Mouse (Mus musculus): Measurements from ENCODE around the gene Ces2h.
A peak's percentile ranks its signal among the peaks of the same experiment; 100 is the strongest.
"Not testable (repeated sequence)": the region's sequence is repeated elsewhere in the genome, so short reads cannot be mapped to it uniquely, and the experiment has no call there.

The Ces2h gene

DNA sequence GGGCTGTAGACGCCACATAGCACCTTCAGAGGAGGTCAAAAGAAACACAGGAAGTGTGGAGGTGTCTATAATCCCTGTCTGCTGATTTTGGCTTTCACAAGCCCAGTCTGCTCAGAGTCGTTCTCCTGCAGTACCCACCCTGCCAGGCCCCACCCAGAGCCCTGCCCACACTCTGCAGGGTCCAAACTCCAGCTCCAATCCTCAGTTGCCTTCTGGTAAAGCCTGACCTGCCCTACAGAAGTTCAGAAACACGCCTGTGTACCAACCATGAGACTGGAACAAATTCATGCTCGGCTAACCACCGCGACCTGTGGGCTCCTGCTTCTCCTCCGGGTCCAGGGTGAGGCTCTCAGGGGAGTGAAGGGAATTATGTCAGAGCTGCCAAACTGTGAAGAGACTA is at the start of gene Ces2h:
Gene Ces2h (plus strand): TSS at position 268 of the 400 bp plus-strand sequence.
- DNase-seq (ENCODE audit: low read depth, low spot score) = no peak

DNA sequence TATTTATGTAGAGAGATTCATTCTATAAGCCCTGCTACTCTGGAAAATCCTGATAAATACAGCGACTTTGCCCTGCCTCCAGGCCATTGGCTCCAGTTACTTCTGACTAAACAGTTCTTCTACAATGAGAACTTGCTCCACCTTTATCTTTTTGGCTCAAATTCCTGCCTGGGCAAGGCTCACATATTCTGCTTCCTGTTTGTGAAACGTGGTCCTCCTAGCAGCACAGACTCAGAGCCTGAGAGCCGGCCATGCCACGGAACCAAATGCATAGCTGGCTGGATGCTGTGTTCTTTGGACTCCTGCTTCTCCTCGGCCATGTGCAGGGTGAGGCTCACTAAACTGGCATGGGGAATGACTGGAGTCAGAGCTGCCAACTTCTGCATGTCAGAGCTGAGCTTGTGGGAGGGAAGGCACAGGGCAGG is 39.1 kb upstream of the Ces2h start, which contains the start of gene Ces2g:
Gene Ces2g (plus strand): TSS at position 182 of the 425 bp plus-strand sequence.
- no peak for DNase-seq (ENCODE audit: low read depth, low spot score)

DNA sequence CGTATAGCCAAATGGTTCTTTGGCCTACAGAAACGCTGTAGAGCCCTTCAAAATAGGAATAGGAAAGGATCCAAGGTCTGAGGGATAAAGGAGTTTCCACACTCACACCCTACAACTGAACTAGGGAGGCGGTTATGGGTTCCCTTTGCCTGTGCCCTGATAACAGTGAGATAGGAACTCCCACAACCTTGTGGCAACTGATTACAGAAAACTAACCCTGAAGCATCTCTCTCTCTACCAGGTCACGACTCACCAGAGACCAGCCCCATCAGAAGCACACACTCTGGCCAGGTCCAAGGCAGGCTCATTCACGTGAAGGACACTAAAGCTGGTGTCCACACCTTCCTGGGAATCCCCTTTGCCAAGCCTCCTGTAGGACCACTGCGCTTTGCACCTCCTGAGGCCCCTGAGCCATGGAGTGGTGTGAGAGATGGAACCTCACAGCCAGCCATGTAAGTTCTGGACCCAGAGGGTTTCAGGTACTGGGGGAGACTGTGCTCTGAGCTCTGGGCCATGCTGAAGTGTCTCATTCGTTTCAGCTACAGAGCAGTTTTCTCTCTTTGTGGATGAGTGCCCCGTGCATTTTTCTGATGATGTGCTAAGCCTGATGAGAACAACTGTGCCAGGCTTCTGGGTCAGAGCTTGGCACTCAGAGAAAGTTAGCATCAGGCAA is 38.3 kb upstream of the Ces2h start:
- DNase-seq (ENCODE audit: low read depth, low spot score) = no peak

DNA sequence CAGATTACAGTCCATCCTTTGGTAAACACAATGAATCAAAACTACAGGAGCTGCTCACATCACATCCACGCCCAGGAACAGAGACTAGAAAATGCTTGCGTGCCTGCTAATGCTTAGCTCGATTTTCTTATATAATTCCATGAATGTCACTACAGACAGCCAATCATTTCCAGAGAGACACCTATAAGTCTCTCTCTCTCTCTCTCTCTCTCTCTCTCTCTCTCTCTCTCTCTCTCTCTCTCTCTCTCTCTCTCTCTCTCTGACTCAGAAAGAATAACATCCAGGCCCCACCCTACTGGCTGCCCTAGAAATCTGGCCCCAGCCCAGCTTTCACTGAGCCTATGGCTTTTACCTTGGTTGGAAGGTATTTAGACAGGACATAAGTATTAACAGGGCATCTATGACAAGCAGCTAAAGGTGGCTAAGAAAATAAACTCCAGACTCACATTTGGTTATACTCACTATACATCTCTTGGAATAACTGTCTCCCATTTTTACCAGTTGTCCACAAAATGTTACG is 37.2 kb upstream of the Ces2h start:
- no peak for DNase-seq (ENCODE audit: low read depth, low spot score)

DNA sequence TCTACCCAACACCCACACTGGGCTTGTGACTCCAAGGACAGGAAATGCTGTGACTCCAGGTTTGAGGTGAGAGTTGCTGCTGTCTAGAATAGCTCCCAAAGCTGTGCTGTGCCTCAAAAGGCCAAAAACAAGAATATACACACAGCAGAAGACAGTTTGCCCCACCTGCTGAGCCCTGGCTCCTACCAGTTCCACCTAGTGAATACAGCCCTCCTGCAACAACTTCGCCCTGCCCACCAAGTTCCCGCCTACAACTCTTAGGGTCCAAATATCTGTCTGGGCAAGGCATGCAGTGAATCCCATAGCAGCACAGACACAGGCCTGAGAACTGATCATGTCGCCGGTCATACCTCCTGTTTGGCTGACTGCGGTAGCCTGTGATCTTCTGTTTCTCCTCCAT is 16.5 kb upstream of the Ces2h start:
- DNase-seq (ENCODE audit: low read depth, low spot score) = no peak

DNA sequence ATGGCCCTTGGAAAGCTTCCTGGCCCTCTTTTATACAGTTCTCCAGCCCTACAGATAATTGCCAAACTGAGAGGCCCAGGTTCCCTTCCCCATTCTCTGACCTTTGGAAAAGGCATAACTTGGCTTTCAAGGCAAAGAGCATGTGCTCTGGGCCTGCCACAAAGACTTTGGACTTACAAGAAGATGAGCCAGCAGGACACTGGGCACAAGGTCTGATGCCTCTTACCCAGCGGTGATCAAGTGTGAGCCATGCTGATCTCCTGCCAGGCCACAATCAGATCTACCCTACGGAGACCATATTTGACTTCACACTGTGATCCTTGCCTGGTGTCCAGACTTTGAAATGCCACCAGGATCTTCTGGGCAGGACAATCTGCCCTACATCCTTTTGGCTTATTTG is 15.7 kb upstream of the Ces2h start:
- DNase-seq (ENCODE audit: low read depth, low spot score) = no peak

DNA sequence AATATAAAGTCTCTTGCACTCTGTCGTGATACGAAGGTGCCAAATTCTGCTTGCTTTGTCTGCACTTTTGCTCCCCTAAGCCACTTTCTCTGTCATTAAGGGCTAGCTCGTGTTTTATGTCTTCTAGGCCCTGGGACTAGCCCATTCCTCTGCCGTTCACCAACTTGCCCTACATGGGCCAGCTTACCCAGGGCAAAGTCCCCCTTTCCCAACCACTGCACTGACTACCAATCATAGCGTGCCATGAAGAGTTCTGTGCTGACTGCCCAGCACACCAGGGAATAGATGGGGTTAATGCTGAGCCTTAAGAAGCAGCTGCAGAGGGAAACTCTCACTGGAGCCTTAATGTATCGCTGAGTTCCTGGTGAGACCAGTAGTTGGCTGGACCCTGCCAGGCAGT is 2.5 kb upstream of the Ces2h start:
- no peak for DNase-seq (ENCODE audit: low read depth, low spot score)

DNA sequence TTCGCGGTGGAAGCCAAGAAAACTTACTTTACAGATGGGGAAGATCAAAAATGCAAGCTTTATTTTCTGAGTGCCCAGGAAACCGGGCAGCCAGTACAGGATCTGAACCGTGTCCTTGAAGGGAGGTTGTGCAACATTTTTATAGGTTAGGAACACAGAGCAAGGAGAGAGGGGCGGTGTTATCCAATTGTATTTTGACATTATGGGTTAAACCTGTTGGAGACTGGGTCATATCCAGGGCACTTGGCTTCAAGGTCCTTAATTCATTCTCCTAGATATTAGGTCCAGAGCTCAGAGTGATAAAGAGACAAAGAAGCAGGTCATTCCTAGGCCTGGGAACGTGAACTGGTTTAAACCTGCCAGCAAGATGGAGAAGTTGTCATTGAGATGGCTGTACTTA is 1.5 kb upstream of the Ces2h start:
- no peak for DNase-seq (ENCODE audit: low read depth, low spot score)

DNA sequence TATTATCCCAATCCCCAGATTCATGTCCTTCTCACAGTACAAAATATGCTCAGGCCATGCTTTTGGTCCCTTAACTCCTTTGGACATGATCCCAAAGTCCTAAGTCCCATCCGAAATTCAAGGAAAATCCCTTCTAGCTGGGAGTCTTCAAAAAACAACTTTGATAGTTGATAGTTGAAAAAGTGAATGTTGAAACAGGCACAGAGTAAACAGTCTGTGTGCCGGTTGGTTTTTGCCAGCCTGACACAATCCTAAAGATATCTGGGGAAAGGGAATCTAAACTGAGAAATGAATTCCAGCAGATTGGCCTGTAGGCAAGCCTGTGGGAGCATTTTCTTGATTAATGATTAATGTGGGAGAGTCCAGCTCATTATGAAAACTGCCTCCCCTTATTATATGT is 9.3 kb downstream of the Ces2h start:
- no peak for DNase-seq (ENCODE audit: low read depth, low spot score)

DNA sequence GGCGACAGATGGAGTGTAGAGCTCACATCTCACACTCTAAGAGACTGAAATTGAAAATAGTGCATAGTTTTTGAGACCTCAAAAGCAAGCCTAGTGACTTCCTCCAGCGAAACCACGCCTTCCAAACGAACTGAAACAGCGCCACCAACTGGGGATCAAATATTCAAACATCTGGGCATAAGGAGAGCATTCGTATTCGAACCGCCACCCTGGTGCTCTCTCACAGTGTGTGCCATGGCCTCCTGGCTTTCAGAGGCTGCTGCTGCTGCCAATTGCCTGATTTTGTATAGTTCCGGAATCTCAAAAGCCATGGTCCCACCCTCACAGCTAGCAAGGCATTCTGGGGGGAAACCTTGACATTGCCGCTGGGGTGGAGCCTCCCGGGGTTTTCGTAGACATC is 10.5 kb downstream of the Ces2h start:
- no peak for DNase-seq (ENCODE audit: low read depth, low spot score)

DNA sequence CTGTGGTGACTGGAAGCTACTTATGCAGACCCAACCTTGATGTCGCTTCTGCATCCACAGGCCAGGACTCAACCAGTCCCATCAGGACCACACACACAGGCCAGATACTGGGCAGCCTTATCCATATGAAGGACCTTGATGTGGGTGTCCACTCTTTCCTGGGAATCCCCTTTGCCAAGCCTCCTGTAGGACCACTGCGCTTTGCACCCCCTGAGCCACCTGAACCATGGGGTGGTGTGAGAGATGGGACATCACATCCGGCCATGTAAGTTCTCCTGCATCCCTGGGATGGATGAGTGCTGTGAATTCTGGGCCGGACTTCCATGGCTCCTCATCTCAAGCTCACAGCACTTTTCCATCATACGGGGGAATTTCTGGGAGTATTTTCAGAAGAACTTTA is 13.7 kb downstream of the Ces2h start:
- no peak for DNase-seq (ENCODE audit: low read depth, low spot score)

DNA sequence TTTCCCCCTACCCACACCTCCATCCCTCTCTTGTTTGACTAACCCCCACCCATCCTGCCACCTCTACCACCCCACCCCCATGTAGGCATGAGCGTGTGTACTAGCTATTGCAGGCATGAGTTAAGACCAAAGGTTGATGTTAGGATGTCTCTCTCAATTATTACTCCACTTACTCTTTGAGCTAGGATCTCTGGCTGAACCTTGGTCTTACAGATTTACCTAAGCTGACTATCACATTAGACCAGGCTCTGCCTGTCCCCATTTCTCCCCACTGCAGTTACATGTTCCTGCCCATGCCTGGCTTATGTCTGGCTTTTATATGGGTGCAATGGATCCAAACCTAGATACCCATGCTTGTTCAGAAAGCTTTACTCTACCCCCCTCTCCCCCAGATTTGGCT is 21.3 kb downstream of the Ces2h start:
- no peak for DNase-seq (ENCODE audit: low read depth, low spot score)

DNA sequence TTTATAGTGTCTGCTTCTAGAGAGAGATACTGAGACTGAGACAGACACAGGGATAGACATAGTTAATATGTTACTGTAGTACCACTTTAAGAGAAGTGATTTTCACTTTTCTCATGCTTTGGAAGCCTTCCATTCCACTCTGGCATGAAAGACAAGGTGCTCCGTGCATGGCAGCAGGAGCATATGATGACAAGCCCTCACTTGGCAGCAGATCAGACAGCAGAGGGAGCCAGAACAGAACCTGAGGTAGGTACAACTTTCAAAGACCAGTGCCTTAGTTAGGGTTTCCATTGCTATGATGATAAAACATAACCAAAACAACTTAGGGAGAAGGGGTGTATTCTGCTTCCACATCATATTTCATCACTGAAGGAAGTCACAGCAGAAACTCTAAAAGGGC is 22.4 kb downstream of the Ces2h start:
- DNase-seq (ENCODE audit: low read depth, low spot score) = no peak

DNA sequence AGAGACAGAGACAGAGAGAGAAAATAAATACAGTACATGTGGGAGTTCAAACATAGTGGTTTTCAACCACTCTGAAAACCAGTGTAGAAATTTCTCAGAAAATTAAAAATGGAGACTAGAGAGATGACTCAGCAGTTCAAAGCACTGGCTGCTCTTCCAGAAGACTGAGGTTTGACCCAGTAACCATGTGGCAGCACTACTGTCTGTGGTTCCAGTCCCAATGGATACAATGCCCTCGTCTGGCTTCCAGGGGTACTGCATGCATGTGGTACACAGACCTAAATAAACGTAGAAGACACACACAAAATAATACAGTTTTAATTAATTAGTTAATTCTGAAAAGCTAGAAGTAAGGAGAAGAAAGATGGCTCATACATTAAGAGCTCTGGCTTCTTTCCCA is 24.4 kb downstream of the Ces2h start:
- DNase-seq (ENCODE audit: low read depth, low spot score) = no peak

DNA sequence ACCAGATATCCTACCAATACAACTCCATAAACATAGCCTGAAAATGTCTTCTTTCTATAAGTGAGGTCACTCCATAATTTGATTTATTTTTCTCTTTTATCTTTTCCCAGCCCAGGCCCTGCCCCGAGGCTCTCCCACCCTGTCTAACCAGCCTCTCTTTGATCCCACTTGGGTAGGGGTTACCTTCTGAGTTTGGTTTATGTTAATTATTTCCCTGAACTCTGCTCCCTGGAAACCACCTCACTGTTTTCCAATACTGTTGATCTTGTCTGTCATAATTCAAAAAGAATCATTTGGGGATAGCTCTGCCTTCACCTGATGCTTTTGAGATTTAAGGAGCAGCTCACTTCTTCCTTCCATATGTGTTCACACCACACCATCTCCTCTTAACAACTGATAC is 42.9 kb downstream of the Ces2h start:
- DNase-seq (ENCODE audit: low read depth, low spot score) = no peak

DNA sequence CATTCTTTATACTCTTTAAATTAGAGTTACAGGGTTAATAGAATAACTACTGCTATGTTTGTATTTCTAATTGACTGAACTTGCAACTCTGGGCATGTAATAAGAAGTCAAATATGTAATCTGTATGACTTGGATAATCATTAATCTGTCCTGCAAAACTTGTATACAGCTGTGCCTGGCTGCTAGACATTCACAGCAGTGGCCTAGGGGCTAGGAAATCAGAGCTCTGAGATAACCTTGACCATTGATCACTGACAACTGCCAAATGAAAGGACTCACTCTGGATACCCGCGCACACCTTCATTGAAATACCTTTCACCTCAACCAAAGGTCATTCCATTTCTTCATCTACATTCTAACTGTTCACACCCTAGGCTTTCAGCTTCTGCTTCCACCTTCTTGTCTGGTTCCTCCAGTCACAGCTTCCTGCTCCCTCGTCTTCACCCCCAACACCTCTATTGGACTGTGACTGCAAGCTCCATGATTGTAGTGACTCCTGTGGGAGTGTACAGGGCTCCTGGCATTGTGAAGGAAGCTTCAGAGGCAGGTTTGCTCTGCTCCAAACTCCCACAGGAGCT is 45.3 kb downstream of the Ces2h start:
- no peak for DNase-seq (ENCODE audit: low read depth, low spot score)

DNA sequence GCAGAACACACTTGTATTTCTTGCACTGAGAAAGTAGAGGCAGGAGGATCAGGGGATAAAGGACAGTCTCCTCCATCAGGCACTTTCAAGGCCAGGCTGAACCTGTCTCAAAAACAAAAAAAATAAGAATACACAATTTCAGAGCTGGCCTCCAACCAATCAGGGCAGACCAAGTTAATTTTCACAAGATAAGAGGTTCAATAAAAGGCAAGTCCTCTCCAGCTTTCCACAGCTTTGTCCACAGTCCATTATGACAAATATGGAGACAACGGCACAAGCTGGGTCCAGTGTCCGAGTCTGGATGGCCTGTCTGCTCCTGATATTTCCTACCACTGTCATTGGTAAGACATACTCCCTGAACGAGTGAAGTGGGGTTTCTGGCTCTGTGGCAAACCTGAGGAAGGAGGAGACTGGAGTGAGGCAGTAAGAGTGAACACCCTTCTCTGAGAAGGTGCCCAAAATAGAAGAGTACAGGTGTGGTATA is 47.8 kb downstream of the Ces2h start, which contains the start of gene Ces3a:
Gene Ces3a (plus strand): TSS at position 231 of the 484 bp plus-strand sequence.
- no peak for DNase-seq (ENCODE audit: low read depth, low spot score)

DNA sequence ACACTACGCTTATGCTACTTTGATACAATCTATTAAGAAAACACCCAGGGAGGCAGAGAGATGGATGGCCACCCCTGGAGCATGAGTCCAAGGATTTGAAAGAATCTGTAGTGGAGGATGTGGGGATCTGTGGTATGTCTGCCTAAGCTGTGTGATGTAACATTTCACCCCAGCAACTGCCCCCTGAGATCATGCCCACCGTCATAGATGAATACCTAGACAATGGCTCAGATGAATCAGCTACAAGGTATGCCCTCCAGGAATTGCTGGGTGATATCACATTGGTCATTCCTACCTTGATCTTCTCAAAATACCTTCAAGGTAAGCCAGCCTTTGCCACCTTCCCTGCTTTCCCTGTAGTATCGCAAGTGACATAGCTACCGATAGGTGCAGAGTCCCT is 55.6 kb downstream of the Ces2h start:
- DNase-seq (ENCODE audit: low read depth, low spot score) = no peak

DNA sequence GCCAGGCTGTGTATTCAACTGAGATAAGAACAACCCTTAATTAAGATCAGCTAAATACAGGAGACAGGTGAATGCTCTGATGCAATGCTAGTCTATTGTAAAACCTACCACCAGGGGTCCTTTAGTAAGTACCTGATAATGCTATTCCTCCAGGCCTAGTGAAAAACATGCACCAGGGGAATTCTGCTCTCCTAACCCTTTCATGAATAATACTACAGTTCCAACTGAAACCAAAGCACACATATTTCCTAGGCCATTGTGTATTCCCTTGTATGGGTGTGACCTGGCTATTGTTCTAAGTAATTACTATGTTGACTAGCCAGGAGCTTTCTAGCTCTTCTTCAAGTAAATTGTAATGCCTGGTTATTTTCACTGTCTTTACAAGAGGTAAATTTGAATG is 59.4 kb downstream of the Ces2h start:
- DNase-seq (ENCODE audit: low read depth, low spot score) = no peak

DNA sequence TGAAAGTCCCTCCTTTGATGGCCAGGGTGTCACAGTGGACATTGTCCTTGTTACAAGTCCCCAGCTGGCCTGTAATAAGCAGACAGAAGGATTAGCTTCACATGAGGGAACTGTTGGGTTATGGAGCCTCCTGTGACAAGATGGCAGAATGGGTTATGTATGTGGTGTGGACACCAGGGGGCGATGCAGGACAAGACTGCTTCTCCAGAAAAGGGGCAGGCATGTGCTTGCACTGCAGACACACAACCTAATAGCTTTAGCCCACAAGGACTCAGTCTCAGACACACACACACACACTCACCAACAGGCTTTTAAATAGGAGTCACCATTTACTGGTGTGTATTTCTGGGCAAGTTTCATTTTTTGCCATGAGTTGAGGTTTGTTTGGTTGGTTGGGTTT is 66.1 kb downstream of the Ces2h start:
- DNase-seq (ENCODE audit: low read depth, low spot score) = peak; percentile 30

DNA sequence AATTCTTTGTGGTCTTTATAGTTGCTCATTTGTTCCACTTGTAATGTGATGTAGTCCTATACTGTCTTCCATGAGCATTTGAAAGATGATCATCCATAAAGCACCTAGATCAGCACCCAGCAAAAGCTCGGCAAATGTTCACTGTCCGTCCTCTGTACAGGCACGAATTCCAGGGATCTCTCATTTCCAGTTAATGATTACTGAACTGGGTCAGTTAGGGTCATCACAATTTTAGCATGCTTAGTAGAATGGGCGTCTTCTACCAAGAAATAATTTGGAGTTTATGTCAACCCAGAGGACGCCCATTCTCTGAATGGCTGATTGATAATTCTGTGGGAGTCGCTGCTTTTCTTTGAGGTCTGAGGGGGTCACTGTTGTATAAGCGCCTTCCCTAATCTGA is 67.3 kb downstream of the Ces2h start:
- DNase-seq (ENCODE audit: low read depth, low spot score) = not testable (repeated sequence)

DNA sequence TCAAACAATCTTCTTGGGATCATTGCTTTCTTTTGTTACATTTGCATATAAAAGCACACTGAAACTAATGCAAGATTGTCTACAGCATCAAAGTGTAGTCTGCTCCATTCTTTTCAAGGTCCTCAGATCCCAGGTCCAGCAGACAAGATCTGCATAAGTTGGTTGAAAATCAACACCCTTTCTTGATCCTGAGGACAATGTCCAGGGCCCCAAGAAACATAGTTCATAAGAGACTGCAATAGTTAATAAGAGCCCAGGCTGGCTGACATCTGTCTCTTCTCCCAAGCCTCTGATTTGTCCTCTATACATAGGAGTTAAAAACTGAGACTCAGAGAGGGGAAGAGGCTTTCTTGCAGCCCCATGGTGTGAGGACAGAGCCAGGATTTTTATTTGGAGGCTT is 68.3 kb downstream of the Ces2h start:
- no peak for DNase-seq (ENCODE audit: low read depth, low spot score)

Measured in embryo, embryonic 11.5 days (tissue).